Mouse (Mus musculus) embryonic facial prominence, embryonic 15.5 days (tissue): ENCODE results near the gene Olfr1133. TPM values are rescaled to one million over a fixed set of nuclear protein-coding genes. Genes with fewer than 3 reads are reported as not detected.
"Not testable (repeated sequence)": the region's sequence is repeated elsewhere in the genome, so short reads cannot be mapped to it uniquely, and the experiment has no call there.

Experiments
- ATAC-seq: fragments of 200-750 bp; cut with Nextera tagmentation; 2 replicates; pipeline ENCODE4 v1.8.0; 2017; ENCODE audit warnings: low read depth, moderate TSS enrichment; ENCODE audit not compliant: insufficient number of reproducible peaks, low FRiP score, low TSS enrichment
- H3K27ac ChIP-seq: fragments of 300-500 bp; sonication (generic); replicated peaks from 2 replicates; pipeline ENCODE4 v1.5.1; 2015; ENCODE audit warnings: mild to moderate bottlenecking, inconsistent platforms
- H3K27me3 ChIP-seq: fragments of 300-500 bp; sonication (generic); 2 replicates; pipeline ENCODE4 v1.6.1; 2015; ENCODE audit warnings: inconsistent platforms
- H3K36me3 ChIP-seq: fragments of 300-500 bp; sonication (generic); 2 replicates; pipeline ENCODE4 v1.6.1; 2015; ENCODE audit warnings: mild to moderate bottlenecking, inconsistent platforms
- H3K4me1 ChIP-seq: fragments of 300-500 bp; sonication (generic); 2 replicates; pipeline ENCODE4 v1.6.1; 2015; ENCODE audit warnings: inconsistent platforms
- H3K4me2 ChIP-seq: fragments of 300-500 bp; sonication (generic); replicated peaks from 2 replicates; pipeline ENCODE4 v1.6.1; 2015; ENCODE audit warnings: mild to moderate bottlenecking, inconsistent platforms
- H3K4me3 ChIP-seq: fragments of 300-500 bp; sonication (generic); replicated peaks from 2 replicates; pipeline ENCODE4 v1.5.1; 2015; ENCODE audit warnings: mild to moderate bottlenecking, inconsistent platforms
- H3K9ac ChIP-seq: fragments of 300-500 bp; sonication (generic); 2 replicates; pipeline ENCODE4 v1.6.1; 2015; ENCODE audit warnings: inconsistent platforms
- H3K9me3 ChIP-seq: fragments of 300-500 bp; sonication (generic); replicated peaks from 2 replicates; pipeline ENCODE4 v1.6.1; 2016; ENCODE audit warnings: inconsistent platforms
- WGBS: fragments of 180-500 bp; shearing (Covaris S2); methylation state at CpG from one replicate; pipeline ENCODE4 v1.1.7; 2015; 5-methylcytosine and 5-hydroxymethylcytosine counted together
- polyA plus RNA-seq: library from polyadenylated mRNA; unstranded; fragments of >200 nt; fragmentation: Nextera tagmentation; extraction: Ambion mirVana; gene quantifications from 2 replicates; pipeline ENCODE4 v1.2.1, GENCODE M21; 2015

Olfr1133 gene
- 0.24 and 0.49 TPM in 2 replicates for polyA plus RNA-seq

DNA sequence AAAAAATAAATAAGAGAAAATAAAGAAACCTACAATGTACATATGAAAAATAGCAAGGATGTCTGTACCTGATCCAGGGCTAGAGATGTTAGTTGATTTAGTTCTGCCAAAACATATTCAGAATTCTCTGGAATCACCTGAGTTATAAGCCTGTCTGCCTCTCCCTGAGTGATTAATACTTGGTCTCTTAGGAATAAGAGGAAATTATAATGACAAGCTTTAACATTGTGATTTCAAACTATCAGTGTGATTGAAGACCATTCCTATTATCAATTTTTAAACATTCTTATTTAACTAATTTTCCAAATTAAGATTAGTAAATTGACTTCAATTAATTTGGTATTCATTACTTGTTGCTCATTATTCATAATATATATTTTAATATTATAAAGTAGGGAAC lies at the start of gene Olfr1133:
Gene Olfr1133, minus strand, starts transcription at position 101 of the 400 bp plus-strand sequence.
- H3K4me1 ChIP-seq: no peaks in the 10 kb centered on the region
- ATAC-seq: no peak

DNA sequence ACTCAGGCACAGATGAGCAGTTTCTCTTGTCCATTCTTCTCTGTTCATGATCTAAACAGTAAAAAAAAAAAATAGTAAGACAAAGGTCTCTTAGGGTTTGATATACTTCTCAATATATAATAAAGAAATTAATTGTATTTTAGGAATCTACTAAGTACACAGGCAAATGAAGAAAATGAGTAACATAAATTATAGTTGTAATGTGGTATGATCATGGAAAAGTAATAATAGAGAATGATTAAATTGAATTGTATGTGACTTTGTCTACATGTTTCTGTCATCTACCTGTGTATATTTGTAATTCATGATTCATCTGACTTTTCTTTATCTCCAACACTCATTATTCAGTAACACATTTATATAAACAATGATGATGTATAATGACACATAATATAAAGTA lies 46.7 kb upstream of the Olfr1133 start, which contains the start of gene Olfr1136:
Gene Olfr1136, minus strand, starts transcription at position 101 of the 400 bp plus-strand sequence.
- ATAC-seq: no peak
- no peak within 1 kb of the TSS for H3K4me3 ChIP-seq
- H3K9ac ChIP-seq: no peak within 1 kb of the TSS
- H3K27me3 ChIP-seq: no peaks in the 10 kb centered on the region
- H3K27ac ChIP-seq: no peak within 1 kb of the TSS
- no peaks in the 10 kb centered on the region for H3K9me3 ChIP-seq
- H3K4me1 ChIP-seq: no peaks in the 10 kb centered on the region
- H3K36me3 ChIP-seq: no peaks in the 10 kb centered on the region
- no peak within 1 kb of the TSS for H3K4me2 ChIP-seq

More for the DNA sequence above, at the start of gene Olfr1133:
- Histone ChIP-seq H3K27me3 (no peaks in the 10 kb centered on the region), H3K27ac (no peak within 1 kb of the TSS), H3K4me3 (no peak within 1 kb of the TSS), H3K4me2 (no peak within 1 kb of the TSS), H3K9ac (no peak within 1 kb of the TSS), H3K9me3 (no peaks in the 10 kb centered on the region), H3K36me3 (no peaks in the 10 kb centered on the region)

DNA sequence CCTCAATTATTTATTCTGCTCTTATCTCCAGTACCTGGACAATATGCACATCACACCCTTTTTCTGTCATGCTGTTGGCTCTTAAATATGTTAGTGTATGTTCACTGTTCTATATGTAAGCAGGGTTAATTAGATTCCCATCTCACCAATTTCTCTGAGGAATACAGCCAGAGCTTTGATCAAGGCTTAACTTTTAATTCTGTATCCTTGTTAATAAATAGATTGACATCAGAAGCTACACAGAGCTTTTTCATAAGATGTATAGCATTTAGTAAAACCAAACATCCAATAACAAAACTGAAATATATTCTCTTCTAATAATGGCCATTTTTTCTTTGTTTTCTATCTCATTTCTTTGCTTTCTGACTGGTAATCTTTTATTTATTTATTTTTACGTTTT lies 26.4 kb upstream of the Olfr1133 start, which contains the start of gene Olfr1135:
Gene Olfr1135, minus strand, starts transcription at position 101 of the 400 bp plus-strand sequence.
- no peaks in the 10 kb centered on the region for H3K4me1 ChIP-seq
- WGBS: 12% methylated on average over 1 of the region's 1 CpGs
- ATAC-seq: no peak

DNA sequence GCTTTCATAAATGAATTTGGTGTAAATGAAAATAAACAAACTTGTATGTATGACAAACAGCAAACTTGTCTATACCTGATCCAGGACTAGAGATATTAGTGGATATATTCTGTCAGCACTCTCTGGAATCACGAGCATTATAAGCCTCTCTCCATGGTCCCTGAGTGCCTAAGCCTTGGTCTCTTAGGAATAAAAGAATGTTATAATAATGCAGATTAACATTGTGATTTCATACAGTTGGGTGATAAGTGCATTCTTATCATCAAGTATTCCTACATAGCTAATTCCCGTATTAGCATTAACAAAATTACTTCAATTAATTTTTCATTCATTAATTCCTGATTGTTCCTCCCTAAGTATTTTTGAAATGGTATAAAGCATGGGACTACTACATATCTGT lies 11.2 kb upstream of the Olfr1133 start, which contains the start of gene Olfr1134:
Gene Olfr1134, minus strand, starts transcription at position 101 of the 400 bp plus-strand sequence.
- Histone ChIP-seq H3K9me3 (no peaks in the 10 kb centered on the region), H3K27ac (no peak within 1 kb of the TSS), H3K27me3 (no peaks in the 10 kb centered on the region), H3K9ac (no peak within 1 kb of the TSS), H3K4me1 (no peaks in the 10 kb centered on the region), H3K4me2 (no peak within 1 kb of the TSS), H3K36me3 (no peaks in the 10 kb centered on the region), H3K4me3 (no peak within 1 kb of the TSS)
- no peak for ATAC-seq
- 78% methylated on average over 2 of the region's 2 CpGs for WGBS

More for the DNA sequence above, 26.4 kb upstream of the Olfr1133 start, which contains the start of gene Olfr1135:
- no peaks in the 10 kb centered on the region for H3K9me3 ChIP-seq
- no peak within 1 kb of the TSS for H3K4me2 ChIP-seq
- H3K4me3 ChIP-seq: no peak within 1 kb of the TSS
- H3K36me3 ChIP-seq: no peaks in the 10 kb centered on the region
- no peak within 1 kb of the TSS for H3K27ac ChIP-seq
- no peaks in the 10 kb centered on the region for H3K27me3 ChIP-seq
- no peak within 1 kb of the TSS for H3K9ac ChIP-seq

DNA sequence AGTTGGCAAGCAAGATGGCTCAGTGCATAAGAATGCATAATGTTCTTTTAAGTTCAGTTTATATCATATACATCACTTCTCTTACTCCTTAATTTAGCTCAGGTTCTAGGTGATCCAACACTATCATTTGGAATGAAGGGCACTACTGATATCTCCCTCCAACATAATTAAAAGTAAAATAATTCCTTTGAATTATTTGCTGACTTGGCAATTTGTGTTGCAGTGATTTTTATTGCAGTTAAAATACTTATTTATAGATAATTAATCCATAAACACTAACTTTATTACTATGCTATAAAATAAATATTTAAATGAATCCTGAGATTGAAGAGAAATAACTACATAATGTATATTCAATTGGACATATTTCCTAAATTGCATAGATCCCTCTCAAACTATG lies 4.7 kb downstream of the Olfr1133 start:
- Histone ChIP-seq H3K27ac (no peak overlapping the region), H3K27me3 (no peaks in the 10 kb centered on the region)

DNA sequence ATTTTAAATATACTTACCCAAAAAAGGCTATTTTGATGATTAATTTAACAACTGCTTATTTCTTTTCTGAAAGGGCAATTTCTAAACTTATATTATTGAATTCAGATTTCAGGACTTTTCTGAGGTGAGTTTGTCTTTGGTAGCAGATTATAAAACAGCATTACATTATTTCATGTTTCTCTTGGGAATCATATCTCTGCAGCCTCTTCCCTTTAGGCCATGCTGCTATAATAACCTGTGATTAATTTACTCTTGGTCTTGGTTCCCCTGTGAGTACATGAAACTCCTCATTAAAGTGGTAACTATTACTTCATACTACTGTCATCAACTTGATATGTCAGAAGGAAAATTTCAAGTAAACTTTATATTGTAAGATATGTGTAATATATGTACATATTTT lies 9.7 kb downstream of the Olfr1133 start, which contains the start of gene Olfr1132:
Gene Olfr1132, minus strand, starts transcription at position 101 of the 400 bp plus-strand sequence.
- no peak within 1 kb of the TSS for H3K4me3 ChIP-seq
- H3K9me3 ChIP-seq: no peaks in the 10 kb centered on the region
- H3K4me1 ChIP-seq: no peaks in the 10 kb centered on the region
- no peak within 1 kb of the TSS for H3K9ac ChIP-seq
- no peak within 1 kb of the TSS for H3K27ac ChIP-seq
- no peak for ATAC-seq
- no peaks in the 10 kb centered on the region for H3K27me3 ChIP-seq
- H3K4me2 ChIP-seq: no peak within 1 kb of the TSS
- no peaks in the 10 kb centered on the region for H3K36me3 ChIP-seq

More for the DNA sequence above, 4.7 kb downstream of the Olfr1133 start:
- no peak overlapping the region for H3K4me3 ChIP-seq
- ATAC-seq: no peak
- no peaks in the 10 kb centered on the region for H3K9me3 ChIP-seq
- H3K4me1 ChIP-seq: no peaks in the 10 kb centered on the region
- H3K36me3 ChIP-seq: no peaks in the 10 kb centered on the region
- H3K9ac ChIP-seq: no peak overlapping the region
- H3K4me2 ChIP-seq: no peak overlapping the region

DNA sequence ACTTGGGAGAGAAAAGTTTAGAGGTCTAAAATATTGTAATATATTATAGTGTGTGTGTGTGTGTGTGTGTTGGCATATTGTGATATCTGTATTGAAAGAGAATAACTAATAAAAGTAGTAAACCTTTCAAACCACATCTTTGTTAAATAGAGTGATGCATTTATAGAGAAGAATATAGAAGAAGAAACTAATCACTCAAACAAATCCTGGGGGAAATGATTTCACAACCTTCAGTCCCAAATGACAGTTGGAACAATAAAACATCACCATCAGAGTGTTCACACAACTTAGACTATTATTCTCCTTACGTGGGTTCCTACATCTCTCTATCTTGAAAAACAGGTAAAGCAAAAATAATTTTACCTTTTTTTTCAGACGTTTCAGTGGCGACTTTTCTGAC lies 20.4 kb downstream of the Olfr1133 start, which contains the start of gene Olfr1131:
Gene Olfr1131, plus strand, starts transcription at position 301 of the 400 bp plus-strand sequence.
- H3K9me3 ChIP-seq: no peaks in the 10 kb centered on the region
- ATAC-seq: no peak
- H3K4me2 ChIP-seq: no peak within 1 kb of the TSS
- H3K4me3 ChIP-seq: no peak within 1 kb of the TSS
- no peaks in the 10 kb centered on the region for H3K36me3 ChIP-seq
- H3K4me1 ChIP-seq: no peaks in the 10 kb centered on the region
- 69% methylated on average over 3 of the region's 3 CpGs for WGBS
- H3K9ac ChIP-seq: no peak within 1 kb of the TSS
- no peak within 1 kb of the TSS for H3K27ac ChIP-seq
- no peaks in the 10 kb centered on the region for H3K27me3 ChIP-seq

DNA sequence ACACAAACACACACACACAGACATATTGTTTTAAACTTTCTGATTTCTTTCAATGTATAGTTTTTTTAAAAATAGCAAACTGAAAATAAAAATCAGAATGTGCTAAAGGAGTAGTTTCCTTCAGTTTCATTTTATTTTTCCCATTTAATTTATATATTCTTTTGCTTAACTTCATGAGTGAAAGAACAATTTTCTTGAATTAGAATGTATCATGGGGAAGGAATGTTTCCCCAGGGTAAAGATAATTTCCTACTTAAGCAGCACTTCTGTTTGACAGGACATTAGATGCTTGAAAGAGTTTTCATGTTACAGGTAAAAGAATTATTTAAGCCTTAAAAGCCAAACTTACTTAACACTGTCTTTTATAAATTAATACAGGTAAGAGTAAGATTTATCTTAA lies 41.3 kb downstream of the Olfr1133 start, which contains the start of gene Olfr1130:
Gene Olfr1130, plus strand, starts transcription at position 301 of the 400 bp plus-strand sequence.
- H3K4me2 ChIP-seq, H3K4me1 ChIP-seq, H3K4me3 ChIP-seq, H3K36me3 ChIP-seq, H3K9me3 ChIP-seq, H3K27me3 ChIP-seq, H3K9ac ChIP-seq, H3K27ac ChIP-seq, ATAC-seq: not testable (repeated sequence)

Other genes with a start within 250 kb of the Olfr1133 start
- gene Olfr1123, start 230.7 kb downstream of the Olfr1133 start, polyA plus RNA-seq: 0.14 and 0.23 TPM in 2 replicates
- gene Olfr1124, start 217.1 kb downstream of the Olfr1133 start, polyA plus RNA-seq: 0.07 TPM in 1 of 2 replicates, not detected in the other
- not detected in 2 replicates for gene Olfr1126, start 193.4 kb downstream of the Olfr1133 start, polyA plus RNA-seq
- not detected in 2 replicates for gene Pramel7, start 150.3 kb downstream of the Olfr1133 start, polyA plus RNA-seq
- not detected in 2 replicates for gene Pramel6, start 140.8 kb downstream of the Olfr1133 start, polyA plus RNA-seq
- gene Olfr153, start 115.6 kb downstream of the Olfr1133 start, polyA plus RNA-seq: not detected in 2 replicates
- gene Olfr1128, start 101.8 kb downstream of the Olfr1133 start, polyA plus RNA-seq: not detected in 2 replicates
- gene Olfr1129, start 73.5 kb downstream of the Olfr1133 start, polyA plus RNA-seq: 0.17 TPM in 1 of 2 replicates, not detected in the other
- not detected in 2 replicates for gene Olfr1130, start 41.2 kb downstream of the Olfr1133 start, polyA plus RNA-seq
- gene Olfr1131, start 20.3 kb downstream of the Olfr1133 start, polyA plus RNA-seq: not detected in 2 replicates
- gene Olfr1132, start 9.8 kb downstream of the Olfr1133 start, polyA plus RNA-seq: not detected in 2 replicates
- not detected in 2 replicates for gene Olfr1134, start 11.1 kb upstream of the Olfr1133 start, polyA plus RNA-seq
- not detected in 2 replicates for gene Olfr1135, start 26.3 kb upstream of the Olfr1133 start, polyA plus RNA-seq
- not detected in 2 replicates for gene Olfr1136, start 46.6 kb upstream of the Olfr1133 start, polyA plus RNA-seq
- 0.16 TPM in 1 of 2 replicates, not detected in the other for gene Olfr1137, start 65.8 kb upstream of the Olfr1133 start, polyA plus RNA-seq
- gene Olfr1138, start 92.6 kb upstream of the Olfr1133 start, polyA plus RNA-seq: not detected in 2 replicates
- 0.39 TPM in 1 of 2 replicates, not detected in the other for gene Olfr1140, start 96.4 kb upstream of the Olfr1133 start, polyA plus RNA-seq
- not detected in 2 replicates for gene Olfr1141, start 106.6 kb upstream of the Olfr1133 start, polyA plus RNA-seq
- 0.17 TPM in 1 of 2 replicates, not detected in the other for gene Olfr152, start 132.1 kb upstream of the Olfr1133 start, polyA plus RNA-seq
- gene Olfr1143, start 153.2 kb upstream of the Olfr1133 start, polyA plus RNA-seq: 0.27 TPM in 1 of 2 replicates, not detected in the other
- gene Olfr1145, start 162.4 kb upstream of the Olfr1133 start, polyA plus RNA-seq: not detected in 2 replicates
- gene Olfr1148, start 183.2 kb upstream of the Olfr1133 start, polyA plus RNA-seq: not detected in 2 replicates
- gene Olfr1150-ps1, start 196.6 kb upstream of the Olfr1133 start, polyA plus RNA-seq: 0.04 TPM in 1 of 2 replicates, not detected in the other
- not detected in 2 replicates for gene Olfr1151, start 208.5 kb upstream of the Olfr1133 start, polyA plus RNA-seq
- 0.05 TPM in 1 of 2 replicates, not detected in the other for gene Olfr1152, start 219.1 kb upstream of the Olfr1133 start, polyA plus RNA-seq
- gene Olfr1153, start 247.6 kb upstream of the Olfr1133 start, polyA plus RNA-seq: not detected in 2 replicates